Mouse (Mus musculus): Measurements from ENCODE around the gene Dennd5b. TPM values are rescaled to one million over a fixed set of nuclear protein-coding genes. Genes with fewer than 3 reads are reported as not detected.

The Dennd5b gene
- polyA plus RNA-seq, 1 experiment = 1.7 TPM

GRCm38 (mm10) chr6:149103451-149103850 lies 2.0 kb upstream of the Dennd5b start:
- H3K27me3 ChIP-seq (ENCODE audit: control insufficient read depth, insufficient read depth, low read length) = peaks cover 7% of the 10 kb centered on the region
- H3K4me1 ChIP-seq (replicated peaks; ENCODE audit: control insufficient read depth, insufficient read depth, low read length) = peaks cover 11% of the 10 kb centered on the region
- no peak for DNase-seq
- 89% methylated on average over 1 of the region's 1 CpGs for WGBS
- H3K4me3 ChIP-seq (ENCODE audit: control insufficient read depth, insufficient read depth, low read length) = no peak overlapping the region
- TF ChIP-seq CTCF (IDR thresholded peaks at IDR 0.05; ENCODE audit: borderline replicate concordance, control insufficient read depth, extremely low read depth, insufficient read depth, low read length, poor library complexity) = no peak
- no peak for TF ChIP-seq POLR2A (IDR thresholded peaks at IDR 0.05; ENCODE audit: control insufficient read depth, extremely low read depth, insufficient read depth, low read length, poor library complexity)
- H3K36me3 ChIP-seq (ENCODE audit: control insufficient read depth, insufficient read depth, low read length) = no peaks in the 10 kb centered on the region
- no peak overlapping the region for H3K27ac ChIP-seq (ENCODE audit: control insufficient read depth, insufficient read depth, low read length)

DNA sequence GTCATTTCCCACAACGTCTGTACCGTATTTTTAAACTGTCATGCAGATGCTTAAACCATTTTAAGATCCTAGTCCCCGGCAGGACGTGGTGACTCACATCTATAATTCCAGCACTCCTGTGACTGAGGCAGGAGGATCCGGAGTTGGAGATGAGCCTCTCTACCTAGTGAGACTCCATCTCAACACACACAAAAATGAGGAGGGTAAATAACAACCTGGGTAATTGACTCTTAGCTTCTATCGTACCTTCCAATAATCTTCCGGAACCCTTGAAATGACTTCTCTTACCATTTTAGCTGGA lies 413 bp upstream of the Dennd5b start:
- TF ChIP-seq CTCF (IDR thresholded peaks at IDR 0.05; ENCODE audit: borderline replicate concordance, control insufficient read depth, extremely low read depth, insufficient read depth, low read length, poor library complexity) (no peak), POLR2A (IDR thresholded peaks at IDR 0.05; ENCODE audit: control insufficient read depth, extremely low read depth, insufficient read depth, low read length, poor library complexity) (no peak)
- no peak overlapping the region for H3K27ac ChIP-seq (ENCODE audit: control insufficient read depth, insufficient read depth, low read length)
- peak overlapping the region; percentile 35 for H3K4me3 ChIP-seq (ENCODE audit: control insufficient read depth, insufficient read depth, low read length)
- H3K4me1 ChIP-seq (replicated peaks; ENCODE audit: control insufficient read depth, insufficient read depth, low read length) = peaks cover 11% of the 10 kb centered on the region
- H3K27me3 ChIP-seq (ENCODE audit: control insufficient read depth, insufficient read depth, low read length) = peaks cover 7% of the 10 kb centered on the region
- no peak for DNase-seq
- H3K36me3 ChIP-seq (ENCODE audit: control insufficient read depth, insufficient read depth, low read length) = no peaks in the 10 kb centered on the region
- 18% methylated on average over 7 of the region's 7 CpGs for whole genome bisulfite sequencing

DNA sequence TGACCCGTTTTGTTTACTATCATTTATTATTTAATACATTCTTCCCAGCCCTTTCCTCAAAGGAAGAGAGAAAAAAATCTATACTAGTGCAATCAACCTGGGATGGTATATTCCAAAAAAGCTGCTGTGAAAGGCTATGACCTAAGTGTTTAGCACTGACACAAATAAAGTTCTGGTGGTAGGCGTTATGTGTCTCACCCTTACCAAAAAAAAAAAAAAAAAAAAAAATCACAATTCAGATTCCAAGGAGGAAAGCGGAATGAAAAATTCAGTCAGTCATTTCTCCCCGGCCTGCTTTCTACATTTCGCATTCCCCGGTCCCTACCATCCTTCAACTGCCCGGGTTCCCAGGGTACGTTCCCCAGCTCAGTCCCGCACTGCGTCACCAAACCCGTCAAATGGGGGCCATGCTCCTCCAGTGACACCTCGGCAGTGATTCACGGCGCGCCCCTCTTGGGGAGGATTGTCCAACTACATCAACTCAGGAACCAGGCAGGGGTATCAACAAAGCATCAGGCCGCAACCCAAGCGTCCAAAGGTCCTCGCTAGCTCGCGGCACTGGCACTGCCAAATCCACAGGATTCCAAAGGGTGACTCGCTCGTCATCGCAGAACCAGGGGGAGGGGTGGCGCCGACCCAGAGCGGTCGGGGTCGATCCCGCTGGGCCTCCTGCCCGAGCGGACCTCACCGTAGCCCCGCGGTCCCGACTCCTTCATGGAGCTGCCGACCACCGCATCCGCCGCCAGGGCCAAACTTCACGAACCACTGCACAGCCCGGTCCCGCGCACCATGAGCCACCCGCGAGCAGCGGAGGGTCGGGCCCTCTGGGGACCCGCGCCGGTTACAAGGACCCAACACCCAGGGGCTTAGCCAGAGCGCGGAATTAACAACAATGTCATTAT lies 1.1 kb downstream of the Dennd5b start:
- peak; percentile 8 for DNase-seq
- H3K27me3 ChIP-seq (ENCODE audit: control insufficient read depth, insufficient read depth, low read length) = peaks cover 7% of the 10 kb centered on the region
- 15% methylated on average over 52 of the region's 52 CpGs for WGBS
- no peak overlapping the region for H3K27ac ChIP-seq (ENCODE audit: control insufficient read depth, insufficient read depth, low read length)
- TF ChIP-seq CTCF (IDR thresholded peaks at IDR 0.05; ENCODE audit: borderline replicate concordance, control insufficient read depth, extremely low read depth, insufficient read depth, low read length, poor library complexity) = no peak
- TF ChIP-seq POLR2A (IDR thresholded peaks at IDR 0.05; ENCODE audit: control insufficient read depth, extremely low read depth, insufficient read depth, low read length, poor library complexity) = no peak
- H3K4me3 ChIP-seq (ENCODE audit: control insufficient read depth, insufficient read depth, low read length) = peak overlapping the region; percentile 35
- H3K4me1 ChIP-seq (replicated peaks; ENCODE audit: control insufficient read depth, insufficient read depth, low read length) = peaks cover 11% of the 10 kb centered on the region
- H3K36me3 ChIP-seq (ENCODE audit: control insufficient read depth, insufficient read depth, low read length) = no peaks in the 10 kb centered on the region

- peaks cover 11% of the 10 kb centered on the region for H3K4me1 ChIP-seq (replicated peaks; ENCODE audit: control insufficient read depth, insufficient read depth, low read length)
- no peak for DNase-seq
- TF ChIP-seq POLR2A (IDR thresholded peaks at IDR 0.05; ENCODE audit: control insufficient read depth, extremely low read depth, insufficient read depth, low read length, poor library complexity) = no peak
- TF ChIP-seq CTCF (IDR thresholded peaks at IDR 0.05; ENCODE audit: borderline replicate concordance, control insufficient read depth, extremely low read depth, insufficient read depth, low read length, poor library complexity) = no peak
- no peak overlapping the region for H3K27ac ChIP-seq (ENCODE audit: control insufficient read depth, insufficient read depth, low read length)
- H3K36me3 ChIP-seq (ENCODE audit: control insufficient read depth, insufficient read depth, low read length) = no peaks in the 10 kb centered on the region
- no peak overlapping the region for H3K4me3 ChIP-seq (ENCODE audit: control insufficient read depth, insufficient read depth, low read length)
- H3K27me3 ChIP-seq (ENCODE audit: control insufficient read depth, insufficient read depth, low read length) = peaks cover 7% of the 10 kb centered on the region
Observed at GRCm38 (mm10) chr6:149098993-149099392, 2.5 kb downstream of the Dennd5b start.

- Histone ChIP-seq H3K36me3 (ENCODE audit: control insufficient read depth, insufficient read depth, low read length) (no peaks in the 10 kb centered on the region), H3K27ac (ENCODE audit: control insufficient read depth, insufficient read depth, low read length) (no peak overlapping the region), H3K4me3 (ENCODE audit: control insufficient read depth, insufficient read depth, low read length) (no peak overlapping the region), H3K27me3 (ENCODE audit: control insufficient read depth, insufficient read depth, low read length) (peaks cover 7% of the 10 kb centered on the region), H3K4me1 (replicated peaks; ENCODE audit: control insufficient read depth, insufficient read depth, low read length) (peaks cover 11% of the 10 kb centered on the region)
- 100% methylated on average over 1 of the region's 1 CpGs for WGBS
- no peak for TF ChIP-seq CTCF (IDR thresholded peaks at IDR 0.05; ENCODE audit: borderline replicate concordance, control insufficient read depth, extremely low read depth, insufficient read depth, low read length, poor library complexity)
- TF ChIP-seq POLR2A (IDR thresholded peaks at IDR 0.05; ENCODE audit: control insufficient read depth, extremely low read depth, insufficient read depth, low read length, poor library complexity) = no peak
- DNase-seq = no peak
Observed at GRCm38 (mm10) chr6:149097276-149097675, 4.2 kb downstream of the Dennd5b start.

DNA sequence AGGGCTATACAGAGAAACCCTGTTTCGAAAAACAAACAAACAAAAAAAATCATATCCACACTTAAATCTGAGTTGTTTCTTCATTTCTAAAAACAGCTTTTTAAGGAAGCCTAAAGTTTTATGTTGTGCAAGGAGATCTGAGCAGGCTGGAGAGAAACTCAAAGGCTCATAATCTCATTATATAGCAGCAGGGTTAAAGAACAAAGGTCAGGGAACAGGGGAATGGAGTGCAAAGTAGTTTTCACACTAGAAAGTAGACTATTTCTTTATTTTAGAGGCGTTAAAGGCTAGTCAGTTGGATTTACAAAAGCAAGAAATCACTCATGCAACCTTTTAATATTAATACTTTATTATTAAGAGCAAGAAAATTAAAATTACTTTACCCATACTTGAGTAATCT lies 5.2 kb downstream of the Dennd5b start:
- WGBS = 93% methylated on average over 2 of the region's 2 CpGs
- no peak for DNase-seq
- no peak for TF ChIP-seq POLR2A (IDR thresholded peaks at IDR 0.05; ENCODE audit: control insufficient read depth, extremely low read depth, insufficient read depth, low read length, poor library complexity)
- TF ChIP-seq CTCF (IDR thresholded peaks at IDR 0.05; ENCODE audit: borderline replicate concordance, control insufficient read depth, extremely low read depth, insufficient read depth, low read length, poor library complexity) = no peak
- Histone ChIP-seq H3K36me3 (ENCODE audit: control insufficient read depth, insufficient read depth, low read length) (no peaks in the 10 kb centered on the region), H3K4me1 (replicated peaks; ENCODE audit: control insufficient read depth, insufficient read depth, low read length) (peaks cover 6% of the 10 kb centered on the region), H3K27ac (ENCODE audit: control insufficient read depth, insufficient read depth, low read length) (no peak overlapping the region), H3K4me3 (ENCODE audit: control insufficient read depth, insufficient read depth, low read length) (no peak overlapping the region), H3K27me3 (ENCODE audit: control insufficient read depth, insufficient read depth, low read length) (peaks cover 2% of the 10 kb centered on the region; the same call in 1 of the 2 replicates)

Measured in thymus, adult 2 months (tissue).